Mouse (Mus musculus): ENCODE measurements around the gene Tmem266.

The Tmem266 gene

GRCm38 (mm10) chr9:55450035-55450434 is 123.3 kb downstream of the Tmem266 start:
- DNase-seq (ENCODE audit: low spot score in 2 of 2) = no peak

GRCm38 (mm10) chr9:55451426-55451825 is 124.7 kb downstream of the Tmem266 start:
- DNase-seq (ENCODE audit: low spot score in 2 of 2) = no peak

- no peak for DNase-seq (ENCODE audit: low spot score in 2 of 2)
These were observed 126.2 kb downstream of the Tmem266 start for GRCm38 (mm10) chr9:55452906-55453305.

- no peak for DNase-seq (ENCODE audit: low spot score in 2 of 2)
These were observed 126.7 kb downstream of the Tmem266 start for GRCm38 (mm10) chr9:55453366-55453765.

- DNase-seq (ENCODE audit: low spot score in 2 of 2) = no peak
These were observed 141.7 kb downstream of the Tmem266 start for GRCm38 (mm10) chr9:55468397-55468796.

GRCm38 (mm10) chr9:55476084-55476483 is 149.4 kb downstream of the Tmem266 start:
- DNase-seq (ENCODE audit: low spot score in 2 of 2) = no peak

GRCm38 (mm10) chr9:55478699-55479098 is 152.0 kb downstream of the Tmem266 start:
- DNase-seq (ENCODE audit: low spot score in 2 of 2) = no peak

GRCm38 (mm10) chr9:55482116-55482515 is 155.4 kb downstream of the Tmem266 start:
- no peak for DNase-seq (ENCODE audit: low spot score in 2 of 2)

All from spleen, postnatal 14 days (tissue).